Mouse (Mus musculus) frontal cortex, postnatal 10 days (tissue): ENCODE data around the gene Spo11.

Experiments
- DNase-seq, 2 experiments: peaks; one replicate each; pipeline ENCODE4 v3.0.0; 2022; ENCODE audit warnings: low spot score in 2 of 2, mixed read lengths in 1 of 2

Gene Spo11

GRCm38 (mm10) chr2:173030591-173031338 is 53.3 kb downstream of the Spo11 start:
- no peak for DNase-seq

DNA sequence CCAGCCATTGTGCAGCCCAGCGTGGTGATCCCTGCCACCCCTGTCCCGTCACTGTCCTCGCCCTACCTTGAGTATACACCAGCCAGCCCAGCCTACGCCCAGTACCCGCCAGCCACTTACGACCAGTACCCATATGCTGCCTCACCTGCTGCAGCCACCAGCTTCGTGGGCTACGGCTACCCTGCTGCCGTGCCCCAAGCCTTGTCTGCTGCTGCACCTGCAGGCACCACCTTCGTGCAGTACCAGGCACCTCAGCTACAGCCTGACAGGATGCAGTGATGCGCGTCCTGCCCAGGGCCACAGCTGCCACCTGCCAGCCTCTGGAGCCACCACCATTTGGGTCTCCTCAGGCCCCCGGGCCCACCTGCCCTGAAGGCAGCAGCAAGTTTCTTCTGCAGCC is 56.0 kb downstream of the Spo11 start:
- no peak for DNase-seq

- no peak for DNase-seq
Observed at GRCm38 (mm10) chr2:173034998-173035397, 57.5 kb downstream of the Spo11 start.

- no peak for DNase-seq
Observed at GRCm38 (mm10) chr2:173035653-173036052, 58.2 kb downstream of the Spo11 start.

GRCm38 (mm10) chr2:173036055-173036454 is 58.6 kb downstream of the Spo11 start:
- no peak for DNase-seq

GRCm38 (mm10) chr2:173036611-173037010 is 59.1 kb downstream of the Spo11 start:
- DNase-seq = no peak

- no peak for DNase-seq
Observed at GRCm38 (mm10) chr2:173037347-173037746, 59.8 kb downstream of the Spo11 start.

DNA sequence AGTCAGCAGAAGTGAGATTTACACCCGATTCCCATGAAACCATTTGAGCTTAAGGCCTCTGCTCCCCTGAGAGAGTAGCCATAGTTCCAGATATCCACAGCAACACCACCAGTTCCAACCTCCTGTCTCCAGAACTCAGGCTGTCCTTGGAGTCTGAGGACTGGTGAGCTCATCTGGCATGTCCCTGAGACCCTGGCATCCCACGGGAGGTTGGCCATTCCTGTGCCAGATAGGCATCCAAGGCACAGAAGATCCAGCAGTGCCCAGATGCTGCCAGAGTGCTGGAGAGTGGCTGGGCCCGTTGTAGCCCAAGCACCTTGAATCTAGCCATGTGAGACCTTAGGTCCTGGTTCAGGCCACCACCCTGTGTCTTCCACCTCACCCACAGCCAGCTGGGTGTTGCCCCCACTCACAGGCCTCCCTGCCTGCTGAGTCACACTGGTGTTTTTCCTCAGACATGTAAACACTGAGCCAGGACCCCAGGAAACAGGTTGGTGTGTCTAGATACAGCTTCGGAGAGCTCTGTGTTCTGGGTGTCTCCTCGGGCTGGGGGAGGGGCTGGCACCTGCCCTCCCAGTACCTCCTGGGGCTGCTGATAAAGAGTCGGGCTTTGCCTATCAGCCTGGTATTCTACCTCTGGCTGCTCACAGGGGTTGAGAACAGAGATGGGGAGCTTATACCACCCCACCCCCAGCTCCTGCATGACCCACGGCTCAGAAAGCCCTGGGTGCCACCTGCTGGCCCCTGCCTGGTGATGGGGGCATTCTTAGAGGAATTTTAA is 60.5 kb downstream of the Spo11 start:
- no peak for DNase-seq

DNA sequence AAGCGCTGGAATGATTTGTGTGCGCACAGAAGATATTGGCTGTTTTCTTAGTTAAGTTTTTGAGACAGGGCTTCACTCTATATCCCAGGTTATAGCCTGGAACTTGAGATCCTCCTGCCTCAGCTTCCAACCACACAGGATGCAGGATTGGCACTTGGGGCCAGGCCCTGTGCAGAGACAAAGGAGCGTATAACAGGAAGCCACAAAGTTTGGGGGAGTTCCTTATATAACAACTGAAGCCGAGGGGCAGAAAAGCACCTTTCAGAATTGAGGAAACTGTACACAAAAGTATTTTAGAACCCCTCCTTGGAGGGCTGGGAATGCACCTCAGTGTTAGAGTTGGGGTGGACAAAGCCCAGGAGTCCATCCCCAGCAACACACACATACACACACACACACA is 61.5 kb downstream of the Spo11 start:
- DNase-seq = no peak

- DNase-seq = no peak
Observed at GRCm38 (mm10) chr2:173040803-173041202, 63.3 kb downstream of the Spo11 start.

GRCm38 (mm10) chr2:173041242-173041641 is 63.7 kb downstream of the Spo11 start:
- DNase-seq = no peak

- no peak for DNase-seq
Observed at GRCm38 (mm10) chr2:173041893-173042292, 64.4 kb downstream of the Spo11 start.

DNA sequence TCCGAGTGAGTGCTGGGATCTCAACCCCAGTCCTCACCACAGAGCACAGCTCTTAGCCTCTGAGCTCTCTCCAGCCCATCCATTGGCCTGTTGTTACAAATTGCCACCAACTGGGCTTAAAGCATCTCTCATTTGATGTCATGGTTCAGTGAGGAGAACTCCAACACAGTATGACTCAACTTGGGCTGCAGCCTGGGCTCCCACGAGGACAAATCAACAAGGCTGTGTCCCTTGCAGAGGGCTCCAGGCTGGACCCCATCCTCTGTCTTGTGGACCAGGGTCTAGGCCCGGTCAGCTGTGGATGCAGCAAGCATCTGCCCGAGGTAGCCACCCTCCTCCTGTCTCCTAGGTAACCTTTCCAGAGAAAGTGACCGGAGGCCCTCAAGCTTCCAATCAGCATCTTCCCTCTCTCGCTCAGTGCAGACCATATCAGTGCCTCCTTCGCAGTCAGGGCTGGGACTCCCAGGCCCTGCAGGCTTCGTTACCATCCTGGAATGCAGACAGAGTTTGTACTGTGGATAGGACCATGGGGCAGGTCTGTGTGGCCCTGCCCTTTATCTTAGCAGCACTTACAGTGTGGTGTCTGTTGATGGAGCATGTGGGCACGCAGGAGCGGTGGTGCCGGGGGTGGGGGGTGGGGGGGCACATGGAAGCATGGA is 65.1 kb downstream of the Spo11 start:
- no peak for DNase-seq
